Mouse (Mus musculus): ENCODE measurements around the gene Atp2b2. TPM values are rescaled to one million over a fixed set of nuclear protein-coding genes. Genes with fewer than 3 reads are reported as not detected.

Gene Atp2b2
- polyA plus RNA-seq, 1 experiment from 2014 or later: 14.8 TPM

GRCm38 (mm10) chr6:113881561-113882243, 160.7 kb downstream of the Atp2b2 start:
- Histone ChIP-seq H3K27ac (no peak overlapping the region), H3K9ac (no peak overlapping the region), H3K4me2 (replicated peaks) (no peak overlapping the region), H3K9me3 (no peaks in the 10 kb centered on the region), H3K36me3 (no peaks in the 10 kb centered on the region), H3K27me3 (replicated peaks) (no peaks in the 10 kb centered on the region), H3K4me3 (no peak overlapping the region), H3K4me1 (peaks cover 5% of the 10 kb centered on the region; the same call in 1 of the 2 replicates)
- no peak for ATAC-seq (ENCODE audit: low FRiP score, low read depth)
- WGBS: 52% methylated on average over 10 of the region's 10 CpGs

GRCm38 (mm10) chr6:113879366-113879765, 163.0 kb downstream of the Atp2b2 start:
- H3K4me3 ChIP-seq: no peak overlapping the region
- H3K4me2 ChIP-seq (replicated peaks): no peak overlapping the region
- H3K27ac ChIP-seq: no peak overlapping the region
- H3K27me3 ChIP-seq (replicated peaks): no peaks in the 10 kb centered on the region
- no peak overlapping the region for H3K9ac ChIP-seq
- H3K36me3 ChIP-seq: no peaks in the 10 kb centered on the region
- H3K9me3 ChIP-seq: no peaks in the 10 kb centered on the region
- H3K4me1 ChIP-seq: peaks cover 5% of the 10 kb centered on the region; the same call in 1 of the 2 replicates
- no peak for ATAC-seq (ENCODE audit: low FRiP score, low read depth)
- WGBS: 66% methylated on average over 3 of the region's 3 CpGs

- no peak for ATAC-seq (ENCODE audit: low FRiP score, low read depth)
- Histone ChIP-seq H3K4me1 (peaks cover 5% of the 10 kb centered on the region; the same call in 1 of the 2 replicates), H3K27me3 (replicated peaks) (no peaks in the 10 kb centered on the region), H3K9ac (no peak overlapping the region), H3K4me2 (replicated peaks) (no peak overlapping the region), H3K36me3 (no peaks in the 10 kb centered on the region), H3K27ac (no peak overlapping the region), H3K4me3 (no peak overlapping the region), H3K9me3 (no peaks in the 10 kb centered on the region)
- WGBS: 83% methylated on average over 8 of the region's 8 CpGs
These were observed 163.8 kb downstream of the Atp2b2 start for GRCm38 (mm10) chr6:113878510-113879128.

GRCm38 (mm10) chr6:113876585-113876984, 165.8 kb downstream of the Atp2b2 start:
- H3K36me3 ChIP-seq: no peaks in the 10 kb centered on the region
- H3K9me3 ChIP-seq: no peaks in the 10 kb centered on the region
- no peak overlapping the region for H3K4me2 ChIP-seq (replicated peaks)
- no peak overlapping the region for H3K4me3 ChIP-seq
- no peaks in the 10 kb centered on the region for H3K27me3 ChIP-seq (replicated peaks)
- no peak overlapping the region for H3K9ac ChIP-seq
- no peaks in the 10 kb centered on the region for H3K4me1 ChIP-seq
- ATAC-seq (ENCODE audit: low FRiP score, low read depth): no peak
- no peak overlapping the region for H3K27ac ChIP-seq
- 80% methylated on average over 3 of the region's 3 CpGs for WGBS

DNA sequence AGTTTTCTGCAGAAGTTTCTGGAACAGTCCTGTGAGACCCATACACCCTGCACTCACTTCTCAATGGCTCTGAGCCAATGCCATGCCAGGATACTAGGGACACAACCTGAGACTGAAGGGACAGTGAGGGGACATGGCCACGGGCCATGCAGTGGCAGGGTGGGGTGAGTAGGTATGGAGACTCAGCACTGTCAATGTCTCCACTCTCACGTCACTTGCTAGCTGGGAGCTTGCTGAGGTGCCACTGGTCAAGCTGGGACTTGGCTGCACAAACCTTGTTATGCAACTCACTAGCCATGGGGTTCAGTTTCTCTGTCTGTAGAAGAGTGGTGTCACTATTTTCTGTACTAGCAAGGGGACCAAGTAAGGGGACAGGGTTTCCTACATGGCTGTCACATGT, 167.2 kb downstream of the Atp2b2 start:
- H3K4me3 ChIP-seq: no peak overlapping the region
- no peak overlapping the region for H3K27ac ChIP-seq
- no peak for ATAC-seq (ENCODE audit: low FRiP score, low read depth)
- H3K9me3 ChIP-seq: no peaks in the 10 kb centered on the region
- no peaks in the 10 kb centered on the region for H3K36me3 ChIP-seq
- H3K27me3 ChIP-seq (replicated peaks): no peaks in the 10 kb centered on the region
- no peak overlapping the region for H3K4me2 ChIP-seq (replicated peaks)
- H3K4me1 ChIP-seq: no peaks in the 10 kb centered on the region
- 77% methylated on average over 2 of the region's 2 CpGs for WGBS
- H3K9ac ChIP-seq: no peak overlapping the region

DNA sequence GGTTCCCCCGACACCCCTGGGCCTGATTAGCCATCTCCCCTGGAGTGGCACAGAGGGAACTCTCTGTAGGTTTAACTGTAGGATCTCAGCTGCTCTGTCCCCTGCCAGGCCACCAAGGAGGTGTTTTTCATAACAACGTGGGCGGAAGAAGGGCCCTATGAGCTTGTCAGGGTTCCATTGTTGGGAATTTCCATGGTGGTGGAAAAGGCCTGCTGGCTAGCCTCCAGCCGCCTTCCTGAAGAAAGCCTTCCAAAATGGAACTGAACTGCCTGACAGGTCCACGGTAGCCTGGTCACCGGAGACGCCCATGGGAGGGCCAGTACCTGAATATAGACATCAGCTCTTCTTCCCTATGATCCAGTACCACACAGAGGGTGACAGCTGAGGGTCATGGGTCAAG, 169.8 kb downstream of the Atp2b2 start:
- Histone ChIP-seq H3K4me2 (replicated peaks) (no peak overlapping the region), H3K27ac (no peak overlapping the region), H3K27me3 (replicated peaks) (no peaks in the 10 kb centered on the region), H3K9ac (no peak overlapping the region), H3K4me3 (no peak overlapping the region), H3K4me1 (no peaks in the 10 kb centered on the region), H3K9me3 (no peaks in the 10 kb centered on the region), H3K36me3 (no peaks in the 10 kb centered on the region)
- ATAC-seq (ENCODE audit: low FRiP score, low read depth): no peak
- WGBS: 65% methylated on average over 7 of the region's 7 CpGs

DNA sequence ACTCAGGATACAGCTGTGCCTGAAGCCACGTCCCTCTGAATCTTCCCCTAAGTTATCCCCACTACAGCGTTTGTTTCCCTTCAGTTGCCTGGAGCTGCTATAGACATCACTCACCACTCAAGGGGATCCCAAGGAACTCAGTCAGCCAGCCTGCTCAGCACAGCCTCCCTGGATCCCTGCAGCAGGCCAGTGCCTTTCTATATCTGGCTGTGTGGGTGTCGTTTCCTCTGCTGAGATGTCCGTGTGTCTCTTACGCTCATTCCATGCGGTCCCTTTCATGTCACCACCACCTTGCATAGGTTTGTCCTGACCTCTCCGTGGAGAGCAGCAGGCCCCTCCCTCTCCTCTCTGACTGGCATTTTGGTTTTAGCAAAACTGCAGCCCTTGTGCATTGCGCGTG, 171.6 kb downstream of the Atp2b2 start:
- whole genome bisulfite sequencing: 80% methylated on average over 9 of the region's 9 CpGs
- H3K9me3 ChIP-seq: no peaks in the 10 kb centered on the region
- H3K27me3 ChIP-seq (replicated peaks): no peaks in the 10 kb centered on the region
- no peaks in the 10 kb centered on the region for H3K36me3 ChIP-seq
- no peak overlapping the region for H3K4me3 ChIP-seq
- 0 out of 2 replicates have a peak, but pooled peaks cover 2% of the 10 kb centered on the region for H3K4me1 ChIP-seq
- H3K9ac ChIP-seq: no peak overlapping the region
- H3K27ac ChIP-seq: no peak overlapping the region
- ATAC-seq (ENCODE audit: low FRiP score, low read depth): no peak
- no peak overlapping the region for H3K4me2 ChIP-seq (replicated peaks)

- Histone ChIP-seq H3K36me3 (no peaks in the 10 kb centered on the region), H3K9me3 (no peaks in the 10 kb centered on the region), H3K27ac (no peak overlapping the region), H3K4me1 (0 out of 2 replicates have a peak, but pooled peaks cover 2% of the 10 kb centered on the region), H3K9ac (no peak overlapping the region), H3K4me2 (replicated peaks) (no peak overlapping the region), H3K4me3 (no peak overlapping the region), H3K27me3 (replicated peaks) (no peaks in the 10 kb centered on the region)
- ATAC-seq (ENCODE audit: low FRiP score, low read depth): no peak
- WGBS: 76% methylated on average over 6 of the region's 6 CpGs
These were observed 173.9 kb downstream of the Atp2b2 start for GRCm38 (mm10) chr6:113868552-113868951.

DNA sequence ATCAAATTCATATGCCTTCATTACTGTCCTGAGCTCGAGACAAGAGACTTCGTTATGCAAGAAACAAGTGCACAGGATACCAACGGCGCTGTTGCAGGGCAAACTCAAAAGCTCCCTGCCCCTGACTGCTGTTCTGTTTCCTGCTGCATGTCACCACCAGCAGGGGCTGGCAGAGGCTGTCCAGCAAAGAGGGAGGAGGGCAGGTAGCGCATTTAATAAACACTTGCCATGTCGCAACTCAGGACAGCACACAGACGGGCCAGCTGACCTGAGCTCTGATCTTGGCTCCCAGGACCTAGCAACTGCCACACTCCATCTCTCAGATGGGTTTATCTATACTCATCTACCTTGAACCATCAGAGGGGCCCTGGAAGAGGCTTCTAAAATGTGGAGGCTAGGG, 176.7 kb downstream of the Atp2b2 start:
- H3K27ac ChIP-seq: no peak overlapping the region
- no peaks in the 10 kb centered on the region for H3K27me3 ChIP-seq (replicated peaks)
- peaks cover 10% of the 10 kb centered on the region; the same call in 1 of the 2 replicates for H3K4me1 ChIP-seq
- H3K9me3 ChIP-seq: no peaks in the 10 kb centered on the region
- WGBS: 80% methylated on average over 7 of the region's 7 CpGs
- H3K4me3 ChIP-seq: no peak overlapping the region
- no peak overlapping the region for H3K4me2 ChIP-seq (replicated peaks)
- no peaks in the 10 kb centered on the region for H3K36me3 ChIP-seq
- H3K9ac ChIP-seq: no peak overlapping the region
- no peak for ATAC-seq (ENCODE audit: low FRiP score, low read depth)

- H3K4me1 ChIP-seq: peaks cover 17% of the 10 kb centered on the region
- ATAC-seq (ENCODE audit: low FRiP score, low read depth): no peak
- H3K36me3 ChIP-seq: no peaks in the 10 kb centered on the region
- no peaks in the 10 kb centered on the region for H3K27me3 ChIP-seq (replicated peaks)
- 76% methylated on average over 7 of the region's 8 CpGs for whole genome bisulfite sequencing
- H3K27ac ChIP-seq: no peak overlapping the region
- no peak overlapping the region for H3K9ac ChIP-seq
- no peak overlapping the region for H3K4me2 ChIP-seq (replicated peaks)
- H3K4me3 ChIP-seq: no peak overlapping the region
- H3K9me3 ChIP-seq: no peaks in the 10 kb centered on the region
These were observed 177.6 kb downstream of the Atp2b2 start for GRCm38 (mm10) chr6:113864812-113865211.

DNA sequence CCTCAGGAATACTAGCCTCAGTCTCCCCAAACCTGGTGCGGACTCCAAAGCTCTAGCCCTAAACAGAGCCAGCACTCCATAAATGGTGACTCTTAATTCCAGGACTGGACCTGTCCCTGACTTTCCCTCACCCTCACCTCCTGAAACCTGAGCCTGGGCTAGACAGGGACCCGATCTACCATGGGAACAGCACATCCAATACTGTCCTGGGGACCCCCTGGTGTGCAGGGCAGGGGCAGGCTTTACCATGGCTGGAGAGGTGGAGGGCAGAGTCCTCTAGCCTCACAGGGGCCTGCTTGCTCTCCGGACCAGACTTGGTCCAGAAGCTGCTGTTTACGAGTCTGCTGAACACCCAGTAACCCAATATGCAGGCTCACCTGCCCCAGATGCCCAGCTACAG, 179.5 kb downstream of the Atp2b2 start:
- no peak overlapping the region for H3K9ac ChIP-seq
- H3K27me3 ChIP-seq (replicated peaks): no peaks in the 10 kb centered on the region
- no peak overlapping the region for H3K27ac ChIP-seq
- H3K9me3 ChIP-seq: no peaks in the 10 kb centered on the region
- no peaks in the 10 kb centered on the region for H3K36me3 ChIP-seq
- no peak overlapping the region for H3K4me2 ChIP-seq (replicated peaks)
- WGBS: 78% methylated on average over 4 of the region's 4 CpGs
- peaks cover 17% of the 10 kb centered on the region for H3K4me1 ChIP-seq
- H3K4me3 ChIP-seq: no peak overlapping the region
- ATAC-seq (ENCODE audit: low FRiP score, low read depth): no peak

- Histone ChIP-seq H3K9ac (no peak overlapping the region), H3K27ac (no peak overlapping the region)
- 79% methylated on average over 3 of the region's 3 CpGs for WGBS
These were observed 180.5 kb downstream of the Atp2b2 start for GRCm38 (mm10) chr6:113861938-113862337.

DNA sequence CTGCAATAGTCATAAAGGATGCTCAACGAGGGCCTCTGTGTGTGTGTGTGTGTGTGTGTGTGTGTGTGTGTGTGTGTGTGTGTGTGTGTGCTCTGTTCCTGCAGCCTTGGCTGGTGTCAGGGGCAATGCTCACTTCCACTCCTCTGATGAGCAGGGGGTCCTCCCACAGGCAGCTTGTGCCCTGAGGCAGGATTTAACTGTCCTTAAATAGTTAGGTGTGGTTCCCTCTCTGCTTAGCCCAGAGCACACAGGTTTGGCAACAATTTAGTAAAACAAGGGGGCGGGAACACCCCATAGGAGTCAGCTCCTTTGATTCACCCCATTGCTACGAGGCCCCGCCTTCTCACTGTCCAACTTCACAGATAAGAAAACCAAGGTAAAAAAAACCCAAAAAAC, 181.0 kb downstream of the Atp2b2 start:
- Histone ChIP-seq H3K27me3 (replicated peaks) (no peaks in the 10 kb centered on the region), H3K4me2 (replicated peaks) (no peak overlapping the region), H3K9ac (no peak overlapping the region), H3K4me1 (peaks cover 26% of the 10 kb centered on the region), H3K36me3 (no peaks in the 10 kb centered on the region), H3K27ac (no peak overlapping the region), H3K9me3 (no peaks in the 10 kb centered on the region), H3K4me3 (no peak overlapping the region)
- ATAC-seq (ENCODE audit: low FRiP score, low read depth): no peak
- 54% methylated on average over 4 of the region's 4 CpGs for WGBS

More at GRCm38 (mm10) chr6:113861938-113862337, 180.5 kb downstream of the Atp2b2 start:
- H3K4me2 ChIP-seq (replicated peaks): no peak overlapping the region
- no peaks in the 10 kb centered on the region for H3K9me3 ChIP-seq
- no peak overlapping the region for H3K4me3 ChIP-seq
- peaks cover 21% of the 10 kb centered on the region for H3K4me1 ChIP-seq
- no peaks in the 10 kb centered on the region for H3K36me3 ChIP-seq
- no peaks in the 10 kb centered on the region for H3K27me3 ChIP-seq (replicated peaks)
- ATAC-seq (ENCODE audit: low FRiP score, low read depth): no peak
